Mouse (Mus musculus) E14TG2a.4 (cell line): ENCODE results near the gene Dgat2.

Source experiments
- CTCF ChIP-seq: conservative IDR thresholded peaks from 2 replicates; pipeline ENCODE4 v1.5.1; 2014; ENCODE audit warnings: low read length
- NANOG ChIP-seq: IDR thresholded peaks from 2 replicates; pipeline ENCODE4 v1.6.1; 2014; ENCODE audit warnings: borderline replicate concordance, low read length, mixed read lengths
- POU5F1 ChIP-seq: IDR thresholded peaks from 2 replicates; pipeline ENCODE4 v1.6.1; 2014; ENCODE audit warnings: low read length, borderline replicate concordance

GRCm38 (mm10) chr7:99194511-99194910 is 12.0 kb upstream of the Dgat2 start:
- no peak for TF ChIP-seq CTCF
- TF ChIP-seq NANOG = no peak
- no peak for TF ChIP-seq POU5F1
